Mouse (Mus musculus): ENCODE results near the gene Scml4. TPM values are rescaled to one million over a fixed set of nuclear protein-coding genes. Genes with fewer than 3 reads are reported as not detected.

The Scml4 gene
- total and polyA plus RNA-seq, 3 experiments = 0.03 to 0.08 TPM; not detected in 1

GRCm38 (mm10) chr10:43006534-43006933 is 146.4 kb downstream of the Scml4 start:
- H3K9ac ChIP-seq (ENCODE audit: control insufficient read depth, low read depth, low read length, poor library complexity, severe bottlenecking) = no peak overlapping the region
- TF ChIP-seq RAD21 (IDR thresholded peaks at IDR 0.05; ENCODE audit: low read depth, low read length) = peak; percentile 4; the same call in 1 of the 2 replicates
- TF ChIP-seq ETS1 (IDR thresholded peaks at IDR 0.05; ENCODE audit: low read depth, low read length) = no peak
- 0 out of 6 replicates have a peak, but pooled peaks of 1 of the 3 experiments have one; percentile 6 for TF ChIP-seq CTCF (IDR thresholded peaks at IDR 0.05 in 2 of 3, conservative IDR thresholded peaks at IDR 0.05 in 1 of 3; ENCODE audit: control insufficient read depth in 1 of 3, insufficient read depth in 1 of 3, low read depth in 2 of 3, low read length in 3 of 3, poor library complexity in 1 of 3, severe bottlenecking in 1 of 3)
- H3K4me3 ChIP-seq (ENCODE audit: control insufficient read depth in 1 of 2, insufficient read depth in 1 of 2, low read depth in 2 of 2, low read length in 2 of 2) = no peak overlapping the region

GRCm38 (mm10) chr10:43008116-43008515 is 147.9 kb downstream of the Scml4 start:
- H3K4me3 ChIP-seq (ENCODE audit: control insufficient read depth in 1 of 2, insufficient read depth in 1 of 2, low read depth in 2 of 2, low read length in 2 of 2) = no peak overlapping the region
- no peak for DNase-seq (ENCODE audit: low read depth, low spot score)

More at GRCm38 (mm10) chr10:43006534-43006933, 146.4 kb downstream of the Scml4 start:
- H3K4me1 ChIP-seq (ENCODE audit: control insufficient read depth in 1 of 2, insufficient read depth in 2 of 2, low read length in 2 of 2) = no peaks in the 10 kb centered on the region
- peaks cover 0 to 1% of the 10 kb centered on the region in 2 experiments; a peak in 2 of 4 replicates for H3K27me3 ChIP-seq (ENCODE audit: control insufficient read depth in 1 of 2, insufficient read depth in 2 of 2, low read length in 2 of 2)
- DNase-seq (ENCODE audit: low read depth, low spot score) = no peak
- H3K79me2 ChIP-seq (ENCODE audit: control insufficient read depth, insufficient read depth, low read length, poor library complexity) = no peaks in the 10 kb centered on the region
- no peaks in the 10 kb centered on the region for H3K36me3 ChIP-seq (ENCODE audit: control insufficient read depth in 1 of 2, insufficient read depth in 2 of 2, low read length in 2 of 2)
- no peaks in the 10 kb centered on the region for H3K9me3 ChIP-seq (replicated peaks; ENCODE audit: insufficient read depth, low read length)
- no peak overlapping the region for H3K27ac ChIP-seq (ENCODE audit: control insufficient read depth, low read depth, low read length)

More at GRCm38 (mm10) chr10:43008116-43008515, 147.9 kb downstream of the Scml4 start:
- no peaks in the 10 kb centered on the region for H3K9me3 ChIP-seq (replicated peaks; ENCODE audit: insufficient read depth, low read length)
- no peak overlapping the region for H3K27ac ChIP-seq (ENCODE audit: control insufficient read depth, low read depth, low read length)
- no peak for TF ChIP-seq ZMIZ1 (IDR thresholded peaks at IDR 0.05; ENCODE audit: low read depth, low read length)
- TF ChIP-seq POLR2A (IDR thresholded peaks at IDR 0.05; ENCODE audit: control insufficient read depth in 1 of 2, insufficient read depth in 1 of 2, low read depth in 1 of 2, low read length in 2 of 2, poor library complexity in 1 of 2) = no peak
- no peak for TF ChIP-seq MAX (IDR thresholded peaks at IDR 0.05; ENCODE audit: low read length)
- TF ChIP-seq MYB (IDR thresholded peaks at IDR 0.05; ENCODE audit: low read depth, low read length) = no peak
- TF ChIP-seq MXI1 (IDR thresholded peaks at IDR 0.05; ENCODE audit: low read depth, low read length) = no peak
- no peak for TF ChIP-seq E2F4 (IDR thresholded peaks at IDR 0.05; ENCODE audit: borderline replicate concordance, low read depth, low read length)
- no peak for TF ChIP-seq TAL1 (IDR thresholded peaks at IDR 0.05; ENCODE audit: low read length)
- no peak for TF ChIP-seq POLR2AphosphoS5 (IDR thresholded peaks at IDR 0.05; ENCODE audit: borderline replicate concordance, low read depth, low read length)
- no peak for TF ChIP-seq NRF1 (IDR thresholded peaks at IDR 0.05; ENCODE audit: insufficient read depth, low read depth, low read length, poor library complexity, severe bottlenecking)
- TF ChIP-seq JUND (IDR thresholded peaks at IDR 0.05; ENCODE audit: low read depth, low read length) = no peak
- TF ChIP-seq ETS1 (IDR thresholded peaks at IDR 0.05; ENCODE audit: low read depth, low read length) = no peak
- H3K9ac ChIP-seq (ENCODE audit: control insufficient read depth, low read depth, low read length, poor library complexity, severe bottlenecking) = no peak overlapping the region
- H3K79me2 ChIP-seq (ENCODE audit: control insufficient read depth, insufficient read depth, low read length, poor library complexity) = no peaks in the 10 kb centered on the region
- H3K4me1 ChIP-seq (ENCODE audit: control insufficient read depth in 1 of 2, insufficient read depth in 2 of 2, low read length in 2 of 2) = no peaks in the 10 kb centered on the region
- peaks cover 2% of the 10 kb centered on the region in 2 experiments; a peak in 3 of 4 replicates for H3K27me3 ChIP-seq (ENCODE audit: control insufficient read depth in 1 of 2, insufficient read depth in 2 of 2, low read length in 2 of 2)
- H3K36me3 ChIP-seq (ENCODE audit: control insufficient read depth in 1 of 2, insufficient read depth in 2 of 2, low read length in 2 of 2) = no peaks in the 10 kb centered on the region

Other genes with a start within 250 kb of the Scml4 start
- 16.1 and 18.2 TPM in 2 replicates for gene Sec63, start 98.9 kb upstream of the Scml4 start, total RNA-seq (2012; rRNA removed)
- gene Sec63, start 98.9 kb upstream of the Scml4 start, polyA plus RNA-seq (2012; ENCODE audit: insufficient read depth in 1 of 2, insufficient read length in 2 of 2, low read depth in 1 of 2, low replicate concordance in 2 of 2, missing spikeins in 1 of 2) = 100 to 1,000 TPM in 1 of 2 experiments, 10 to 100 TPM in 1; 41.8 to 119 TPM

All from MEL (cell line).